Mouse (Mus musculus) bone marrow, adult 2 months (tissue): ENCODE measurements around the gene Notch1. TPM values are rescaled to one million over a fixed set of nuclear protein-coding genes. Genes with fewer than 3 reads are reported as not detected.
A peak's percentile ranks its signal among the peaks of the same experiment; 100 is the strongest.

ENCODE experiments used
- H3K27ac ChIP-seq: fragments of 200-500 bp; 2 replicates; pipeline ENCODE4 v1.5.1; 2012; ENCODE audit warnings: low read depth, mild to moderate bottlenecking, control low read depth, inconsistent platforms, low read length; ENCODE audit not compliant: control insufficient read depth, poor library complexity, insufficient read depth
- H3K4me1 ChIP-seq: fragments of 200-500 bp; 2 replicates; pipeline ENCODE4 v1.6.1; 2011; ENCODE audit warnings: low read length; ENCODE audit not compliant: control insufficient read depth, insufficient read depth
- H3K4me3 ChIP-seq: fragments of 200-500 bp; replicated peaks from 2 replicates; pipeline ENCODE3; 2011; ENCODE audit warnings: mild to moderate bottlenecking, low read depth, low read length, control low read depth; ENCODE audit not compliant: control insufficient read depth
- CTCF ChIP-seq: fragments of 200-500 bp; IDR thresholded peaks from 2 replicates; pipeline ENCODE4 v1.5.1; 2011; ENCODE audit warnings: low read length, control low read depth; ENCODE audit not compliant: control insufficient read depth, insufficient read depth
- POLR2A ChIP-seq: fragments of 200-500 bp; IDR thresholded peaks from 2 replicates; pipeline ENCODE4 v1.6.1; 2011; ENCODE audit warnings: low read depth, mild to moderate bottlenecking, control low read depth, low read length, borderline replicate concordance; ENCODE audit not compliant: control insufficient read depth
- WGBS: fragments of 180-500 bp; shearing (Covaris S2); methylation state at CpG from one replicate; pipeline ENCODE4 v1.1.7; 2018; 5-methylcytosine and 5-hydroxymethylcytosine counted together
- polyA plus RNA-seq: library from polyadenylated mRNA; stranded (reverse); fragments of >200 nt; gene quantifications from 2 replicates; pipeline ENCODE4 v1.2.4, GENCODE M21; 2011; ENCODE audit warnings: low replicate concordance; ENCODE audit not compliant: missing spikeins, insufficient read depth, insufficient read length

Notch1 gene
- polyA plus RNA-seq, 1 experiment = 36.9 TPM

- Histone ChIP-seq H3K27ac (no peak overlapping the region), H3K4me1 (peaks cover 15% of the 10 kb centered on the region), H3K4me3 (no peak overlapping the region)
- 66% methylated on average over 5 of the region's 5 CpGs for WGBS
- no peak for TF ChIP-seq CTCF
- no peak for TF ChIP-seq POLR2A
Observed at GRCm38 (mm10) chr2:26494991-26495390, 21.5 kb downstream of the Notch1 start.

GRCm38 (mm10) chr2:26494396-26494795 is 22.1 kb downstream of the Notch1 start:
- no peak for TF ChIP-seq CTCF
- Histone ChIP-seq H3K27ac (no peak overlapping the region), H3K4me1 (peaks cover 15% of the 10 kb centered on the region), H3K4me3 (no peak overlapping the region)
- WGBS = 36% methylated on average over 7 of the region's 7 CpGs

GRCm38 (mm10) chr2:26493021-26493781 is 23.3 kb downstream of the Notch1 start:
- Histone ChIP-seq H3K4me3 (no peak overlapping the region), H3K4me1 (peaks cover 12% of the 10 kb centered on the region), H3K27ac (peak overlapping the region; percentile 44)
- no peak for TF ChIP-seq CTCF
- TF ChIP-seq POLR2A = no peak
- WGBS = 8% methylated on average over 9 of the region's 9 CpGs

GRCm38 (mm10) chr2:26490760-26491301 is 25.6 kb downstream of the Notch1 start:
- no peak for TF ChIP-seq CTCF
- TF ChIP-seq POLR2A = no peak
- 17% methylated on average over 4 of the region's 4 CpGs for WGBS
- no peak overlapping the region for H3K27ac ChIP-seq
- H3K4me3 ChIP-seq = no peak overlapping the region
- H3K4me1 ChIP-seq = peaks cover 16% of the 10 kb centered on the region

GRCm38 (mm10) chr2:26488535-26489135 is 27.8 kb downstream of the Notch1 start:
- Histone ChIP-seq H3K4me3 (no peak overlapping the region), H3K27ac (no peak overlapping the region), H3K4me1 (peaks cover 22% of the 10 kb centered on the region)
- WGBS = 48% methylated on average over 9 of the region's 9 CpGs
- TF ChIP-seq POLR2A (no peak), CTCF (no peak)

GRCm38 (mm10) chr2:26487322-26488021 is 29.0 kb downstream of the Notch1 start:
- peaks cover 19% of the 10 kb centered on the region for H3K4me1 ChIP-seq
- H3K27ac ChIP-seq = no peak overlapping the region; the same call in 1 of the 2 replicates
- H3K4me3 ChIP-seq = no peak overlapping the region
- TF ChIP-seq POLR2A (no peak), CTCF (no peak)
- WGBS = 78% methylated on average over 18 of the region's 18 CpGs

- Histone ChIP-seq H3K4me1 (peaks cover 23% of the 10 kb centered on the region), H3K4me3 (no peak overlapping the region), H3K27ac (peak overlapping the region; percentile 50)
- 57% methylated on average over 3 of the region's 3 CpGs for WGBS
- TF ChIP-seq CTCF = no peak
- no peak for TF ChIP-seq POLR2A
Observed at GRCm38 (mm10) chr2:26486835-26487321, 29.6 kb downstream of the Notch1 start.

- H3K4me3 ChIP-seq = no peak overlapping the region
- WGBS = 55% methylated on average over 5 of the region's 5 CpGs
- peak overlapping the region; percentile 50 for H3K27ac ChIP-seq
- H3K4me1 ChIP-seq = peaks cover 24% of the 10 kb centered on the region
- TF ChIP-seq POLR2A (no peak), CTCF (no peak)
Observed at GRCm38 (mm10) chr2:26486264-26486810, 30.1 kb downstream of the Notch1 start.

GRCm38 (mm10) chr2:26485710-26486109 is 30.8 kb downstream of the Notch1 start:
- WGBS = 45% methylated on average over 7 of the region's 7 CpGs
- Histone ChIP-seq H3K4me1 (peaks cover 24% of the 10 kb centered on the region), H3K4me3 (no peak overlapping the region), H3K27ac (no peak overlapping the region)
- TF ChIP-seq POLR2A (no peak), CTCF (no peak)
